Mouse (Mus musculus): Measurements from ENCODE around the gene Cbs.

Cbs gene

DNA sequence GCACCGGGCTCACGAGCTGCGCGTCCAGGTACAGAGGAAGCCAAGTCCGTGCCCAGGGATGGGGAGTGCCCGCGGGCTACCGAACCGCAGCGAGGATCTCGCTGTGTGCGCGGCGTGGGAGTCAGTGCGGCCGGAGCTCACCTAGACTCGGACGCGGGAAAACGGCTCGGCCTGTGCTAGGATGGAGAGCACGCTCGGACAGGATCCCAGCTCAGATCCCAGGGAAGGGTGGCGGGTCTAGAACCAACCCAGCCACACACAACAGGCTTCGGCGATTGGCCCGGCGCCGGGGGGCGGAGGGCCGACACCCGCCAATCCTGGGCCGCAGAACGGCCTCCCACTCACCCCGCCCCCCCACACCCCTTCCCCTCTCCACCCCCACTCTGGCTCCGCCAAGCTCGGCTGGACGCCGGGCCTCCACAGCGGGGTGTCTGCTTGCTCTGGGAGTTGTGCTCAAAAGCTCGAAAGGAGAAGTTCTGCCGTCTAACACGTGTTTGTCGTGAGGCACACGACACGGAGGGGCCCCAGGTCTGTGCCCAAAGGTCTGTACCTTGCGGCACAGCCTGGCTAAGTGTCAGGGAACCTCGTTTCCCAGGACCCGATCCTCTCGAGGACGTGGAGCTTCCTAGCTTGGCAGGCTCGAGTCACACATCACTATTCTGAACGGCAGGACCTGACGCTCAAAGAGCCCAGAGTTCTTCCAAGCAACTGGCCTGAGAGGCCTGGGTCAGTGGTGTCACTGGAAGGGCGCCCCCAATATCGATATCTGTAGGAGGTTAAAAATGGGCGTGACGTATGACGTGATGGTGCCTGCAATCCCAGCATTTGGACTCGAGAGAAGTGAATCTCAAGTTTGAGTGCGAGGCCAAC, at the start of gene Cbs:
Gene Cbs (minus strand): TSS at position 297 of the 870 bp plus-strand sequence.
- peak in 1 of 2 experiments; percentile 51 for DNase-seq (ENCODE audit: low spot score in 2 of 2)

DNA sequence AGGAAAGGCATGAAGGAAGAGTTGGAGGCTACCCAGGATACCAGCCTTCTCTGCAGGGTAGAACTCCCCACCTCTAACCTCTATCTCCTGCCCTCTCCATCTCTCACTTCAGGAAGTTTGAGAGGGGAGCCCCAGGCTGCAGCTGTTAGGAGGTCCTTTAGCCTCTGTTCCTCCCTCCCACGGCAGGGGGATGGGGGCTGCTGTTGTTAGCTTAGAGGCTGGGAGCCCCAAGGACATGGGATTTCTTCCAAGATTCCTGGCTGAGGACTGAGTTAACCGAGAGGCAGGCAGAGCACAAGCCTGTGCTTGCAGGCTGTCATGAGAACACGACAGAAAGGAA, 49.2 kb upstream of the Cbs start:
- DNase-seq (ENCODE audit: low spot score in 2 of 2) = no peak

- peak; percentile 73 to 82 for DNase-seq (ENCODE audit: low spot score in 2 of 2)
Measured at GRCm38 (mm10) chr17:31685514-31686224, 48.6 kb upstream of the Cbs start.

DNA sequence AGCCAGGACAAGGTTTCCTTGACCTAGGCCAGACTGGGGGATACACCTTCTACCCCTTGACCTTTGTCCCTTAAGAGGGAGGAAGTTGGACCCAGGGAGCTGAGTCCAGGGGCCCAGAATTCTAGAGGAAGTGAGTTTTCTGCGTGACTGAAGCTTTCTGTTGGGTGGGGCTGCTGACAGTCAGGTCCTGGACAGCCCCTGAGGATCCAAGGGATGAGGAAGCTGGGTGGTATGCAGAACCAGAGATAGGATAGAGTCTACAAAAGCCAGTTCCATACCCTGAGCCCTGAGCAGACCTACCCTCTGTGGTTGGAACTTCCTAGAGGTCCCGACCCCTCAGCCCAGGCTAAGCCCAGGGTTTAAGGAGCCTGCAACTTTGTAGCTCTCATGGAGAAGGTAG, 43.4 kb upstream of the Cbs start:
- no peak for DNase-seq (ENCODE audit: low spot score in 2 of 2)

DNA sequence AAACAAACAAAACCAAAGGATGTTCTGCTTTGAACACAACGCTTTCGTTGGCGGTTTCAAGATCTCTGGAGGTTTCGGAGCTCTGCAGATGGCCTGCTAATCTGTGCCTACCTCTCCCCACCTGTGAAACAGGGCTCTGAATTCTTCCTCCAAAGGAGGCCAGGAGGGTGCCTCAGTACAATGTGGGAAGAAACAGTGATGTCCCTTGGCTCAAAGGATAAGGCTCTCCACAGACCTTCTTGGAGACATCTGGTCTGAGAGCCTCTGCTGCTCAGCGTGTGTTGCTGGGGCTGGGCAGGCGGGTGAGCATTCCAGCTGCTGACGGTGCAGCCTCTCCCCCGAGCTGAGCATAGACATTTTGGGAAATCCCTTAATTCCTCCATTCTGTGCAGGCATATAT, 40.5 kb upstream of the Cbs start, which contains the start of gene Cryaa:
Gene Cryaa (plus strand): TSS at position 301 of the 400 bp plus-strand sequence.
- DNase-seq (ENCODE audit: low spot score in 2 of 2) = no peak

DNA sequence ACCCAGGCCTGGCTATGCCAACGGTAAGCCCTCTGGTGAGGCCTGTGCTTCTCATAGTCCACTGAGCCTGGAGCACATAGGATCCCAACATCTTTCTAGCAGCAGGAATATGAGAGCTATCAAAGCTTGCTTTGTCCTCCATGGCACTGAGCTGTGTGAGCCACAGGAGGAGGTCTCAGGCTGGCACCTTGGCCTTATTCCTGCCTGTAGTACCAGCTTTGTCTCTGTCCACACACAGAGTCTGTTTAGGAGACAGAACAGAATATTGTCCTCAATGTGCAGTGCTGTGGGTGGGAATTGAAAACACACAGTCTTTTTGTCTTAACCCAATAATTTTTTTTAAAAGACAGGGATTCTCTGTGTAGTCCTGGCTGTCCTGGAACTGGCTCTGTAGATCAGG, 37.4 kb upstream of the Cbs start:
- DNase-seq (ENCODE audit: low spot score in 2 of 2) = no peak

DNA sequence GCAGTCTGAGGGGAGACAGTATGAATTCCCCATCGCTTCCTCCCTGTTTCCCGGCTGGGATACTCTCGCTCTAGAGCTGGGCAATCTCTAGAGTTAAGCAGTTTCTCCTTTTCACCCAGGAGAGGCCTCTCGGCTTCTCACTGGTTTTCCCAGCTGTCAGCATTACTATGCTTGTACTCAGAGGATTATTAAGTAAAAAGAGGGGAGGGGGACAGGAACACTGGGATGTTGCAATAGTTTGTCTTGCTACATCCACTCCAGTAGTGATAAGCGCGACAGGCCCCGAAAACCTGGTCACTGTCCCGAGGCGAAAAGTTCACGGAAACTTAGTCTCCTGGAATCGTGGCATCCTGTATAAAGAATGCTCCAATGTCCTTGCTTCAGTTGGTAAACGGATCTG, 35.2 kb upstream of the Cbs start:
- no peak for DNase-seq (ENCODE audit: low spot score in 2 of 2)

GRCm38 (mm10) chr17:31671698-31672097, 34.7 kb upstream of the Cbs start:
- DNase-seq (ENCODE audit: low spot score in 2 of 2) = no peak

- DNase-seq (ENCODE audit: low spot score in 2 of 2) = no peak
Measured at GRCm38 (mm10) chr17:31670163-31670562, 33.1 kb upstream of the Cbs start.

DNA sequence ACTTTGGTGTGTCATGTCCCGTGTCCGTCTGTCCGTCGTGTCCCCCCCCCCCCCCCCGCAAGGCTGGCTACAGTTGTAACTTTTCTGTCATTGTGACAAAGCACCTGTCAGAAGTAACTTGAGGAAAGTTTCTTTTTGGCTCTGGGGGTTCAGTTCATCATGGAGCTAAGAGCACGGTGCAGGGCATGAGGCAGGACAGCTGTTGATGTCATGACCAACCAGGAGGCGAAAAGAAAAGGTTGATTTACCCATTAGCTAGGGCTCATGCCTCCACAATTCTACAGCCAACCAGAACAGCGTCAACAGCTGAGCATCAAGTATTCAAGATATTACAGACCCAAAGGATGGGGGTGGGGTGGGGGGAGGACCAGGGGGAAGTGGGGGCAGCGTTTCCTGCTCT, 31.3 kb upstream of the Cbs start:
- DNase-seq (ENCODE audit: low spot score in 2 of 2) = no peak

GRCm38 (mm10) chr17:31664760-31665159, 27.7 kb upstream of the Cbs start:
- DNase-seq (ENCODE audit: low spot score in 2 of 2) = peak; percentile 75 to 84

DNA sequence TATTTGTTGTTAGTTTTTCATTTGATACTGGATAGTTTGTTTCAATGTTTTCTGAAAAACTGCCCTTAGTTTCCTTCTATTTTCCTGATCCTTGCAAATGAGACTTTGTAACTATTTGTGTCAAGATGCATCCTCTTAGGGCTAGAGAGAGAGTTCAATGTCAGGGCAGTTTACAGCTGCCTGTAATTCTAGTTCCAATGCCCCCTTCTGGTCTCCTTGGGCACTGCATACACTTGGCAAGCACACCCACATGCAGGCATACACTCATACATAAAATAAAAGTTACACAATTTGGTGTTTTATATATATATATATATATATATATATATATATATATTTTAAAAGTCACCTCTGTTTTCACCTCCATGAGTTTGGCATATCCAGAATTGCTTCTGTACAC, 25.8 kb upstream of the Cbs start:
- peak in 1 of 2 experiments; percentile 27 for DNase-seq (ENCODE audit: low spot score in 2 of 2)

DNA sequence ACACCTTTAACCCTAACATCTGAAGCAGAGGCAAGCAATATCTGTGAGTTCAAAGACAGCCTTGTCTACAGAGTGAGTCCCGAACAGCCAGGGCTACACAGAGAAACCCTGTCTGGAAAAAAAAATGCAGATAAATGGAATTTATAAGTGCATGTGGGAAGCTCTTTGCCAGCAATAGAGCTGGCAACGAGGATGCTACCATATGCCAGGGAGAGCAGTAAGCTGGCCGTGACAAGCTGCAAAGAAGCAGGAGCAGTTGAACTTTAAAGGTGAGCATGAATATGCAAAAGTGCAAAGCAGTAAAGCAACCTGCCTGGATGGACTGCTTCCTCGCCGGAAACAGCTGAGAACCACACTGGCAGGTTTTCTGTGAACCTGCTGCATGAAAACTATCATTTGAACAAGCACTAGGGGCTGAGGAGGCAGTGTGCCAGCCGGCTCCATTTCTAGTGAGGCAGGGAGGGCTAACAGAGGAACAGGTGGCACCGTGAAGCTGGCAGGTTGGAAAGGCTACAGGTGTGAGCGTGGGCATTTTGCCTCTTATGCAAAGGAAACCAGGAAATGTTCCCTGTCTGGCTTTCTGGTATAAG, 23.7 kb upstream of the Cbs start:
- no peak for DNase-seq (ENCODE audit: low spot score in 2 of 2)

GRCm38 (mm10) chr17:31658468-31659185, 21.6 kb upstream of the Cbs start, which contains the start of gene U2af1:
Gene U2af1 (minus strand): TSS chr17:31658892.
- DNase-seq (ENCODE audit: low spot score in 2 of 2) = peak; percentile 95 to 96

DNA sequence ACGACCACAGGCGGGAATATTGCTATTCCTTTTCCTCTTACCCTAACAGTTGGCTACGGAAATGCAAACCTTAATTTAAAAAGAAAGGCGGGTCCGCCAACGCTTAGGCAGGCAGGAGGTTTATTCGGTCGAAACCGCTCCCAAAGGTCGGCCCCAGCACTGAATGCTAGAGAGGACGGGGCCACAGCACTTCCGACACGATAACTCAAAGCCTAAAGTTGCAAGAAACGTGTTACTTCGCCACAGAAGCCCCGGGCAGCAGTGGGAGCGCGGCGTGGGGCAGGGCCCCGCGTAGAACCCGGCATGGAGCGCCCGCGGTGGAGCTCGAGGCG, 21.1 kb upstream of the Cbs start:
- no peak for DNase-seq (ENCODE audit: low spot score in 2 of 2)

DNA sequence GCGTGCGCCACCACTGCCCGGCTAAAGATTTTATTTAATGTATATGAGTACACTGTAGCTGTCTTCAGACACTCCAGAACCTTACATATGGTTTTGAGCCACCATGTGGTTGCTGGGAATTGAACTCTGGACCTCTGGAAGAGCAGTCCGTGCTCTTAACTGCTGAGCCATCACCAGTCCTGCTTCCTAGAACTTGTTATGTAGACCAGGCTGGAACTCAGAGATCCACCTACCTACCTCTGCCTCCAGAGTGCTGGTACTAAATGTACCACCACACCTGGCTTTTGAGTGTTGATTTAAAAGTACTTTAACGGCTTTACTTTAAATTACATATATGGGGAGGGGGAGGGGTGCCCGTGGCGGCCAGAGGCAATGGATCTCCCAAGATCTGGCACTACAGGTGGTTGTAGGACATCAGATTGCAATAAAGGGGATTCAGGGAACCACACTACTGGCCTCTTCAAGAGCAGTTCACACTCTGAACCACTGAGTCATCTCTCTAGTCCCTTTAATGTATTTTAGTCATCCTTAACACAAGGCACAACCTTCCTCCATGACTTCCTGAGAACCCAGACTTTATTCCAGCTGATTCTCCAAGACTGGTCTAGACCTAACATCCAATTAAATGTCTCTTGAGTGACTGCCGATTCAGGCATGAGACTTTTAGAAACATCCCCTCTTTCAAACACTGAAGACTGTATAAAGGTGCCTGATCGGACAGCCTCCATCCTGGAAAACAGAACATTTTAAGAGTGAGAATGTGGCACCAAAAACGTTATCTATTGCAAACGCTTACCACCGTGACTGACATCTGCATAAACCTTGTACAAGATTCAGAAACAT, 20.3 kb upstream of the Cbs start:
- no peak for DNase-seq (ENCODE audit: low spot score in 2 of 2)

- DNase-seq (ENCODE audit: low spot score in 2 of 2) = no peak
Measured at GRCm38 (mm10) chr17:31656682-31657081, 19.6 kb upstream of the Cbs start.

DNA sequence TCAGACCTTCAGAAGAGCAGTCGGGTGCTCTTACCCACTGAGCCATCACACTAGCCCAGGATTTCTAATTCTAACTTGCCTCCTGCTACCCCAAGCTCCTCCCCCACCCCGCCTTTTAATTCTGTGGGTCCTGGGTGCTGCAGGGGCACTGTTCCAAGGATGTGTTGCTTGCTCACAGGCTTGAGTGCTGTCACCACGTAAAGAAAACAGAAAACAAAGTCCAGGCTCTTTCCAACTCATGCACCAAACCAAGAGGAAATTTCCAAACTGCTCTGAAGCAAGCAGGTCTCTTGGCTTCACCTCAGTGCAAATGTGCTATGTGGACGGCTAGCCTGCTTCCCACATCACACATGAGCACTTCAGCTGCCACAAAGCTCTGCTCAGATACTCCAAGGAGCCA, 18.3 kb upstream of the Cbs start:
- no peak for DNase-seq (ENCODE audit: low spot score in 2 of 2)

DNA sequence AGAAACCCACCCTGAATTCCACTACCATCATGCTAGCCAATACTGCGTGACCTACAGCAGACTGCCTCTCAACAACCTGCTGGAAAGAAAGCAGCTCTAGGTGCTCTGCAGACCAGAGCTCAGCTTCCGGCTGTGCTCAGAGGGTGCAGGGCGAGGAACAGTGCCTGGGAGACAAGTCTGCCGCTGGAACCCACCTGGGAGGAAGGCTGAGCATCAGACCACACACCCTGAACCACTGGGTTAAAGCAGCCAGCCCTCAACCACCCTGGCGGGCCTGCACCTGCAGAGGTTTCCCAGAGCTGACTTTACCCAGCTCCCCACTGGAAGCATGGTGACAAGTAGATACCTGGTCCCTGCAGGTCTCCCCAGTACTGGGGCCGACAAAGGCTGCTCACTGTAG, 16.2 kb upstream of the Cbs start:
- no peak for DNase-seq (ENCODE audit: low spot score in 2 of 2)

- no peak for DNase-seq (ENCODE audit: low spot score in 2 of 2)
Measured at GRCm38 (mm10) chr17:31652152-31652551, 15.1 kb upstream of the Cbs start.

All from natural killer cell, adult 2 months (primary cell).